In the genomic region with DNA sequence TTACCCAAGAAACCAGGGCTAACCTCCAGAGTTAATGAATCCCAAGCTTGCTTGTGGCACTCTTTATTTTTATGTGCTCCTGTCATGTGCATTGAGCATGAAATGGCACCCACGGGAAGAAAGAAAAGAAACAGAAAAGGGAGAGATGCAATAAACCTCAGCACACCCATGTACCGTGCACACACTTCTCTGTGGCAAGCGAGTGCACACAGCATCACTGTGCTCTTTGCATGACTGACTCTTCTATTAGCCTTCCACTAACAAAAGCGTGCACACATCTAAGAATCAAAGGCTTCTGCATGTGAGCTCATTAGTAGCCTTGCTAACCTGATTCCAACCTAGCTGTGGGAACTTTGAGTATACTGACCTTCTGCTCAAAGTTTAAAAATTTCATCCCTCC, we compare ENCODE assay signal across 23 mouse cellular contexts.
DNase-seq lines count a peak whose midpoint lies in the region; ATAC-seq and TF ChIP-seq lines count a peak whose summit lies in the region.
"Had no signal": no experiment of that assay in that cellular context is flagged by ENCODE, and none has a peak within 500 bp of the region (broad histone marks: within the 10 kb centered on the region; RNA-seq: fewer than 3 reads in every experiment).

No protein-coding gene starts in this region.

- no peak overlapping the region for H3K27ac ChIP-seq in forebrain, embryonic 11.5 days (ENCODE audit: low read depth, low read length)
- H3K27ac ChIP-seq in forebrain, postnatal 0 days (ENCODE audit: low read depth, low read length): no peak overlapping the region
- peak overlapping the region; percentile 42; the same call in 1 of the 2 replicates for H3K27ac ChIP-seq in kidney, embryonic 15.5 days
- 0 out of 2 replicates have a peak overlapping the region, but pooled peaks have one; percentile 1 for H3K27ac ChIP-seq in forebrain, embryonic 12.5 days
- H3K27ac ChIP-seq in neural tube, embryonic 13.5 days (replicated peaks): peak overlapping the region; percentile 71
- H3K27ac ChIP-seq in liver, embryonic 11.5 days (ENCODE audit: low read depth, low read length): no peak overlapping the region
- H3K27ac ChIP-seq: embryonic facial prominence, embryonic 13.5 days; liver, embryonic 15.5 days; lung, embryonic 15.5 days; midbrain, embryonic 10.5 days had no signal

- no peaks in the 10 kb centered on the region for H3K36me3 ChIP-seq in forebrain, embryonic 11.5 days (ENCODE audit: control insufficient read depth, insufficient read depth, low read length)
- H3K36me3 ChIP-seq in forebrain, postnatal 0 days (ENCODE audit: insufficient read depth): no peaks in the 10 kb centered on the region
- no peaks in the 10 kb centered on the region for H3K36me3 ChIP-seq in kidney, embryonic 15.5 days
- no peaks in the 10 kb centered on the region for H3K36me3 ChIP-seq in forebrain, embryonic 12.5 days (replicated peaks)
- H3K36me3 ChIP-seq in neural tube, embryonic 13.5 days: no peaks in the 10 kb centered on the region
- no peaks in the 10 kb centered on the region for H3K36me3 ChIP-seq in liver, embryonic 11.5 days (ENCODE audit: control insufficient read depth, insufficient read depth, low read length)
- H3K36me3 ChIP-seq: embryonic facial prominence, embryonic 13.5 days; G1E; liver, embryonic 15.5 days; lung, embryonic 15.5 days; midbrain, embryonic 10.5 days had no signal

- intact Hi-C loops in gastrocnemius, postnatal 14 days (cut with DNase I; ENCODE audit: low total_unique reads): no loop called here

- TF ChIP-seq CTCF in forebrain, postnatal 0 days (IDR thresholded peaks at IDR 0.05; ENCODE audit: low read depth): no peak

- ATAC-seq in forebrain, embryonic 11.5 days (replicated peaks; ENCODE audit: low FRiP score): peak; percentile 78
- no peak; the same call in 1 of the 2 replicates for ATAC-seq in forebrain, postnatal 0 days
- ATAC-seq in kidney, embryonic 15.5 days (replicated peaks; ENCODE audit: low FRiP score): peak; percentile 88
- peak; percentile 70; the same call in 1 of the 2 replicates for ATAC-seq in forebrain, embryonic 12.5 days (ENCODE audit: low FRiP score)
- ATAC-seq in neural tube, embryonic 13.5 days (ENCODE audit: low read depth): peak; percentile 85
- ATAC-seq in liver, embryonic 11.5 days (replicated peaks; ENCODE audit: low FRiP score): no peak
- ATAC-seq: intestine, embryonic 16.5 days; midbrain, embryonic 16.5 days had no signal

- H3K4me3 ChIP-seq in forebrain, embryonic 11.5 days (ENCODE audit: low read depth, low read length): no peak overlapping the region
- no peak overlapping the region for H3K4me3 ChIP-seq in forebrain, postnatal 0 days (ENCODE audit: low read depth, low read length)
- H3K4me3 ChIP-seq in kidney, embryonic 15.5 days (replicated peaks): no peak overlapping the region
- H3K4me3 ChIP-seq in forebrain, embryonic 12.5 days (replicated peaks): no peak overlapping the region
- H3K4me3 ChIP-seq in neural tube, embryonic 13.5 days: no peak overlapping the region
- H3K4me3 ChIP-seq in liver, embryonic 11.5 days (ENCODE audit: low read depth, low read length): no peak overlapping the region
- H3K4me3 ChIP-seq: embryonic facial prominence, embryonic 13.5 days; liver, embryonic 15.5 days; lung, embryonic 15.5 days; midbrain, embryonic 10.5 days had no signal

- H3K9ac ChIP-seq in forebrain, embryonic 11.5 days (ENCODE audit: low read length): no peak overlapping the region
- H3K9ac ChIP-seq in forebrain, postnatal 0 days: no peak overlapping the region
- no peak overlapping the region for H3K9ac ChIP-seq in kidney, embryonic 15.5 days
- no peak overlapping the region for H3K9ac ChIP-seq in forebrain, embryonic 12.5 days
- no peak overlapping the region for H3K9ac ChIP-seq in neural tube, embryonic 13.5 days
- H3K9ac ChIP-seq in liver, embryonic 11.5 days (ENCODE audit: low read depth, low read length): no peak overlapping the region
- H3K9ac ChIP-seq: embryonic facial prominence, embryonic 13.5 days; liver, embryonic 15.5 days; lung, embryonic 15.5 days had no signal

- H3K9me3 ChIP-seq in forebrain, embryonic 11.5 days (ENCODE audit: control insufficient read depth, low read length): no peaks in the 10 kb centered on the region
- H3K9me3 ChIP-seq in forebrain, postnatal 0 days (ENCODE audit: low read length): no peaks in the 10 kb centered on the region
- no peaks in the 10 kb centered on the region for H3K9me3 ChIP-seq in kidney, embryonic 15.5 days (replicated peaks)
- H3K9me3 ChIP-seq in forebrain, embryonic 12.5 days: peaks cover 3% of the 10 kb centered on the region; the same call in 1 of the 2 replicates
- no peaks in the 10 kb centered on the region for H3K9me3 ChIP-seq in neural tube, embryonic 13.5 days
- H3K9me3 ChIP-seq in liver, embryonic 11.5 days (ENCODE audit: control insufficient read depth, low read length): no peaks in the 10 kb centered on the region
- H3K9me3 ChIP-seq: G1E; liver, embryonic 15.5 days; lung, embryonic 15.5 days had no signal

- WGBS in forebrain, embryonic 11.5 days: 33% methylated on average over 4 of the region's 4 CpGs
- WGBS in forebrain, postnatal 0 days: 19% methylated on average over 4 of the region's 4 CpGs
- 44% methylated on average over 4 of the region's 4 CpGs for WGBS in kidney, embryonic 15.5 days
- 29% methylated on average over 4 of the region's 4 CpGs for WGBS in forebrain, embryonic 12.5 days
- 29% methylated on average over 4 of the region's 4 CpGs for WGBS in neural tube, embryonic 13.5 days
- 81% methylated on average over 4 of the region's 4 CpGs for WGBS in liver, embryonic 11.5 days

- no peak for DNase-seq in forebrain, embryonic 11.5 days (ENCODE audit: low spot score)
- no peak for DNase-seq in forebrain, postnatal 0 days
- no peak for DNase-seq in kidney, adult 18-20 months
- DNase-seq in gastrocnemius, postnatal 14 days: no peak
- no peak for DNase-seq in liver, embryonic 11.5 days (ENCODE audit: low spot score)
- DNase-seq: adrenal gland, postnatal 10 days; cerebellum, adult 11-12 months; cerebellum, postnatal 10 days; gastrocnemius, postnatal 10 days; kidney, postnatal 25 days; liver; spleen, adult 18-20 months; thymus, postnatal 14 days had no signal

- H3K4me1 ChIP-seq in forebrain, embryonic 11.5 days (replicated peaks; ENCODE audit: control insufficient read depth, insufficient read depth, low read length): no peaks in the 10 kb centered on the region; the same call in 1 of the 2 replicates
- no peaks in the 10 kb centered on the region for H3K4me1 ChIP-seq in forebrain, postnatal 0 days (ENCODE audit: insufficient read depth)
- H3K4me1 ChIP-seq in kidney, embryonic 15.5 days: peaks cover 21% of the 10 kb centered on the region
- peaks cover 19% of the 10 kb centered on the region for H3K4me1 ChIP-seq in forebrain, embryonic 12.5 days
- H3K4me1 ChIP-seq in neural tube, embryonic 13.5 days (replicated peaks): peaks cover 25% of the 10 kb centered on the region
- no peaks in the 10 kb centered on the region for H3K4me1 ChIP-seq in liver, embryonic 11.5 days (replicated peaks; ENCODE audit: control insufficient read depth, insufficient read depth, low read length)
- H3K4me1 ChIP-seq: liver, embryonic 15.5 days; lung, embryonic 15.5 days had no signal

- H3K27me3 ChIP-seq in forebrain, embryonic 11.5 days (ENCODE audit: control insufficient read depth, insufficient read depth, low read length): no peaks in the 10 kb centered on the region
- H3K27me3 ChIP-seq in forebrain, postnatal 0 days (ENCODE audit: insufficient read depth, low read length): no peaks in the 10 kb centered on the region
- H3K27me3 ChIP-seq in kidney, embryonic 15.5 days: no peaks in the 10 kb centered on the region
- H3K27me3 ChIP-seq in forebrain, embryonic 12.5 days: 0 out of 2 replicates have a peak, but pooled peaks cover 3% of the 10 kb centered on the region
- no peaks in the 10 kb centered on the region for H3K27me3 ChIP-seq in neural tube, embryonic 13.5 days
- no peaks in the 10 kb centered on the region for H3K27me3 ChIP-seq in liver, embryonic 11.5 days (replicated peaks; ENCODE audit: control insufficient read depth, insufficient read depth, low read length)
- H3K27me3 ChIP-seq: embryonic facial prominence, embryonic 13.5 days; liver, embryonic 15.5 days; lung, embryonic 15.5 days had no signal

- no peak overlapping the region for H3K4me2 ChIP-seq in forebrain, embryonic 11.5 days (ENCODE audit: low read depth, low read length, severe bottlenecking)
- H3K4me2 ChIP-seq in forebrain, postnatal 0 days (ENCODE audit: low read depth): no peak overlapping the region
- no peak overlapping the region for H3K4me2 ChIP-seq in kidney, embryonic 15.5 days
- H3K4me2 ChIP-seq in forebrain, embryonic 12.5 days: no peak overlapping the region
- H3K4me2 ChIP-seq in neural tube, embryonic 13.5 days: no peak overlapping the region
- no peak overlapping the region for H3K4me2 ChIP-seq in liver, embryonic 11.5 days
- H3K4me2 ChIP-seq: embryonic facial prominence, embryonic 13.5 days; liver, embryonic 15.5 days; lung, embryonic 15.5 days had no signal

Comparison
In these comparisons a context has a peak if more than half of its experiments do, and no peak if none do; other contexts are left out.
1. ATAC-seq: peak in forebrain, embryonic 11.5 days (single experiment), kidney, embryonic 15.5 days (single experiment), forebrain, embryonic 12.5 days (single experiment) and neural tube, embryonic 13.5 days (single experiment); none in forebrain, postnatal 0 days (single experiment) and liver, embryonic 11.5 days (single experiment).
2. H3K27ac ChIP-seq: peak in kidney, embryonic 15.5 days (single experiment), forebrain, embryonic 12.5 days (single experiment) and neural tube, embryonic 13.5 days (single experiment); none in forebrain, embryonic 11.5 days (single experiment), forebrain, postnatal 0 days (single experiment) and liver, embryonic 11.5 days (single experiment).